Mouse (Mus musculus): ENCODE data around the gene Abcb8. TPM values are rescaled to one million over a fixed set of nuclear protein-coding genes. Genes with fewer than 3 reads are reported as not detected.

The Abcb8 gene
- polyA plus RNA-seq, 1 experiment from 2014 or later = 53.7 TPM

DNA sequence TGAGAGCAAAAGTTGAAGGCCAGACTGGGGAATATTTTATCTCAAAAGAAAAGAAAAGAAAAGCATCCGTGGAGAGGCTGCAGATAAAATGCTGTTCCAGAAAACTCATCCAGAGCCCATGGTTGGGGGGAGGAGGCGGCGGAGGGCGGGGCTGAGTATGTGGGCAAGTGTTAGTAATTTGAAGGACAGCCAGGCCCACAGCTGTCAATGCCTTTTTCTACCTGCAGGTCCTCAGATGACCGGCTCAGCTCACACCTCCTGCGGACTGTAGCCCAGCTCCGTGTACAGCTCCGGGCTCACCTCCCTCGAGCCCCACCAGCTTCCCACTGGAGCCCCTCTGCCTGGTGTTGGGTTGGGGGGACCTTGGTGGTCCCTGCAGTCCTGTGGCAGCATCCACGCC lies 6.2 kb downstream of the Abcb8 start:
- H3K36me3 ChIP-seq (ENCODE audit: control insufficient read depth, insufficient read depth, low read length) = peaks cover 4% of the 10 kb centered on the region
- H3K4me1 ChIP-seq (ENCODE audit: control insufficient read depth, insufficient read depth, low read depth, low read length) = no peaks in the 10 kb centered on the region; the same call in 1 of the 2 replicates
- H3K9ac ChIP-seq (ENCODE audit: low read depth, low read length) = no peak overlapping the region
- no peak for ATAC-seq
- no peak overlapping the region for H3K27ac ChIP-seq (ENCODE audit: low read depth, low read length)
- 93% methylated on average over 10 of the region's 10 CpGs for WGBS
- no peak overlapping the region for H3K4me2 ChIP-seq (ENCODE audit: low read length)
- H3K27me3 ChIP-seq (replicated peaks; ENCODE audit: control insufficient read depth, insufficient read depth, low read length) = no peaks in the 10 kb centered on the region
- H3K9me3 ChIP-seq (ENCODE audit: control insufficient read depth, low read length) = no peaks in the 10 kb centered on the region
- no peak overlapping the region for H3K4me3 ChIP-seq (ENCODE audit: low read length)

- Histone ChIP-seq H3K4me2 (ENCODE audit: low read length) (no peak overlapping the region), H3K4me1 (ENCODE audit: control insufficient read depth, insufficient read depth, low read depth, low read length) (no peaks in the 10 kb centered on the region; the same call in 1 of the 2 replicates), H3K4me3 (ENCODE audit: low read length) (no peak overlapping the region), H3K36me3 (ENCODE audit: control insufficient read depth, insufficient read depth, low read length) (peaks cover 4% of the 10 kb centered on the region), H3K27me3 (replicated peaks; ENCODE audit: control insufficient read depth, insufficient read depth, low read length) (no peaks in the 10 kb centered on the region), H3K9me3 (ENCODE audit: control insufficient read depth, low read length) (no peaks in the 10 kb centered on the region), H3K27ac (ENCODE audit: low read depth, low read length) (no peak overlapping the region), H3K9ac (ENCODE audit: low read depth, low read length) (no peak overlapping the region)
- WGBS = 82% methylated on average over 11 of the region's 11 CpGs
- ATAC-seq = no peak
These were observed 6.9 kb downstream of the Abcb8 start for GRCm38 (mm10) chr5:24400362-24400761.

DNA sequence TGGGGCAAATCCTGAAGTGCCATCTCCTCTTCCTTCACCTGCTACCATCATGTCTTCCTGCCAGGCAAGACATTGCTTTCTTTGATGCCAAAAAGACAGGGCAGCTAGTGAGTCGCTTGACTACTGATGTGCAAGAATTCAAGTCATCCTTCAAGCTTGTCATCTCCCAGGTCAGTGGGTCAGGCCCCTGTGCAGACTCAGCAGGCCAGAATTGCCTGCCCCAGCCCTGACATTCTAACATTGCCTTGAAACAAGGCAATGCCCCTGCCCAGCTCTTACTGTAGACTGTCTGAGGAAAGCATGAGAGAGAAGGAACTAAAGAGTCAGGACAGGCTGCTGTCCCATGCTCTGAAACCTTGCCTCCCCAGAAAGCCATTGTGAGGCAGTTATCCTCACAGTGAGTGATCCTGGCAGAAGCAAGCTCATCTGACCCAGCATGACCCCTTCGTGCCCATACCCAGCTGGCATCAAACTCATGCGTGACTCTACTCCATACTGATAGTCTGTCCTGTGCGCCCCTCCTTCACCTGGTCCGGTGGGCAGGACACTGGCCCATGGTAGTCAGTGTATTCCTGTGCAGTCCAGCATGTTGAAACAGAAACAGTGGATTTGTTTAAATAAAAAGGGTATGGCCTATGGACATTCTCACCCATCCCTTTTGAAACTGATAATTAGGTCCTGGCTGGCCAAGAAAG lies 7.6 kb downstream of the Abcb8 start:
- H3K36me3 ChIP-seq (ENCODE audit: control insufficient read depth, insufficient read depth, low read length) = peaks cover 4% of the 10 kb centered on the region
- no peak overlapping the region for H3K9ac ChIP-seq (ENCODE audit: low read depth, low read length)
- no peak overlapping the region for H3K4me3 ChIP-seq (ENCODE audit: low read length)
- no peak for ATAC-seq
- H3K4me1 ChIP-seq (ENCODE audit: control insufficient read depth, insufficient read depth, low read depth, low read length) = no peaks in the 10 kb centered on the region; the same call in 1 of the 2 replicates
- no peak overlapping the region for H3K4me2 ChIP-seq (ENCODE audit: low read length)
- no peak overlapping the region for H3K27ac ChIP-seq (ENCODE audit: low read depth, low read length)
- 88% methylated on average over 5 of the region's 5 CpGs for WGBS
- no peaks in the 10 kb centered on the region for H3K27me3 ChIP-seq (replicated peaks; ENCODE audit: control insufficient read depth, insufficient read depth, low read length)
- no peaks in the 10 kb centered on the region for H3K9me3 ChIP-seq (ENCODE audit: control insufficient read depth, low read length)

DNA sequence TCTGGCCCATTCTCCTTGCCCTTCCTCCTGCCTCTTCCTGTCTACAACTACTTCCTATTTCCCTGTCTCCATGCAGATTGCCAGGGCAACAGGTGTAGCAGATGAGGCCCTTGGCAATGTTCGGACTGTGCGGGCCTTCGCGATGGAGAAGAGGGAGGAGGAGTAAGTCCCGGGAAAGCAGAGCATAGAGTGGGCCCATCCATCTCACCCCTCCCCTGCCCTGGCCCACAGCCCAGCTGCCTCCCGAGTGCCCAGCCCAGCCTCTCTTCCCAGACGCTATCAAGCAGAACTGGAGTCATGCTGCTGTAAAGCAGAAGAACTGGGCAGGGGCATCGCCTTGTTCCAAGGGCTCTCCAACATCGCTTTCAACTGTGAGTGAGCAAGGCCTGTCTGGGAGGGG lies 8.5 kb downstream of the Abcb8 start:
- no peaks in the 10 kb centered on the region for H3K9me3 ChIP-seq (ENCODE audit: control insufficient read depth, low read length)
- H3K27ac ChIP-seq (ENCODE audit: low read depth, low read length) = no peak overlapping the region
- no peaks in the 10 kb centered on the region; the same call in 1 of the 2 replicates for H3K4me1 ChIP-seq (ENCODE audit: control insufficient read depth, insufficient read depth, low read depth, low read length)
- no peak overlapping the region for H3K9ac ChIP-seq (ENCODE audit: low read depth, low read length)
- peaks cover 4% of the 10 kb centered on the region for H3K36me3 ChIP-seq (ENCODE audit: control insufficient read depth, insufficient read depth, low read length)
- peak; percentile 70 for ATAC-seq
- WGBS = 51% methylated on average over 9 of the region's 9 CpGs
- H3K4me3 ChIP-seq (ENCODE audit: low read length) = no peak overlapping the region
- H3K4me2 ChIP-seq (ENCODE audit: low read length) = no peak overlapping the region
- H3K27me3 ChIP-seq (replicated peaks; ENCODE audit: control insufficient read depth, insufficient read depth, low read length) = no peaks in the 10 kb centered on the region

GRCm38 (mm10) chr5:24404594-24405360 lies 11.3 kb downstream of the Abcb8 start:
- Histone ChIP-seq H3K4me2 (ENCODE audit: low read length) (no peak overlapping the region), H3K4me3 (ENCODE audit: low read length) (no peak overlapping the region), H3K27me3 (replicated peaks; ENCODE audit: control insufficient read depth, insufficient read depth, low read length) (no peaks in the 10 kb centered on the region), H3K27ac (ENCODE audit: low read depth, low read length) (no peak overlapping the region), H3K9ac (ENCODE audit: low read depth, low read length) (no peak overlapping the region), H3K9me3 (ENCODE audit: control insufficient read depth, low read length) (no peaks in the 10 kb centered on the region), H3K4me1 (ENCODE audit: control insufficient read depth, insufficient read depth, low read depth, low read length) (no peaks in the 10 kb centered on the region; the same call in 1 of the 2 replicates), H3K36me3 (ENCODE audit: control insufficient read depth, insufficient read depth, low read length) (peaks cover 4% of the 10 kb centered on the region)
- no peak for ATAC-seq
- WGBS = 86% methylated on average over 6 of the region's 6 CpGs

DNA sequence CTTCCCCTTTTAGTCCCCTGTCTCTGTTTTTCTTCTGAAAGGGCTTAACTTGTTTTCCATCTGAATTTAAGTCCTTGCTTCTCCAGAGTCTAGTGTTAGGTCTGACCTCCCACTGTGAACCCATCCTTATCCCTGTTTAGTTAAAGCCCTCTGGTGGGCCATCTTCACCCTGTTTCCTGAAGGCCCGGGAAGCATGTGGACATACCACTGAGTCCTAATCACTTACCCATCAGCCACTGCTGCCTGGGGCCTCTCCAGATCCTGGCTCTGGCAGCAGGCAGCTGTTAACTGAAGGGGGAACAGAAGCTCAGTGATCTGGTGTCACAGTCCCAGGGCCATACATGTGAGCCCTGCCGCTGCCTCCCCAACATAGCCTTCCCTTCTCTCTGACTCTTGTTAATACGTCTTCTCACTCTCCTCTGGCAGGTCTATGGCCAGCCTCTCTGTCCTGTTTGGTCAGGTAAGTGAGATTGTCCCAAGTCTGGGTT lies 12.0 kb downstream of the Abcb8 start:
- Histone ChIP-seq H3K4me3 (ENCODE audit: low read length) (no peak overlapping the region), H3K27me3 (replicated peaks; ENCODE audit: control insufficient read depth, insufficient read depth, low read length) (no peaks in the 10 kb centered on the region), H3K9me3 (ENCODE audit: control insufficient read depth, low read length) (no peaks in the 10 kb centered on the region), H3K4me1 (ENCODE audit: control insufficient read depth, insufficient read depth, low read depth, low read length) (no peaks in the 10 kb centered on the region; the same call in 1 of the 2 replicates), H3K36me3 (ENCODE audit: control insufficient read depth, insufficient read depth, low read length) (peaks cover 4% of the 10 kb centered on the region), H3K27ac (ENCODE audit: low read depth, low read length) (no peak overlapping the region), H3K9ac (ENCODE audit: low read depth, low read length) (no peak overlapping the region), H3K4me2 (ENCODE audit: low read length) (no peak overlapping the region)
- 67% methylated on average over 3 of the region's 3 CpGs for WGBS
- ATAC-seq = no peak

GRCm38 (mm10) chr5:24408651-24409050 lies 15.2 kb downstream of the Abcb8 start:
- ATAC-seq = no peak
- Histone ChIP-seq H3K36me3 (ENCODE audit: control insufficient read depth, insufficient read depth, low read length) (no peaks in the 10 kb centered on the region; the same call in 1 of the 2 replicates), H3K9ac (ENCODE audit: low read depth, low read length) (no peak overlapping the region), H3K4me3 (ENCODE audit: low read length) (no peak overlapping the region), H3K27ac (ENCODE audit: low read depth, low read length) (no peak overlapping the region), H3K4me2 (ENCODE audit: low read length) (no peak overlapping the region), H3K9me3 (ENCODE audit: control insufficient read depth, low read length) (no peaks in the 10 kb centered on the region), H3K4me1 (ENCODE audit: control insufficient read depth, insufficient read depth, low read depth, low read length) (no peaks in the 10 kb centered on the region), H3K27me3 (replicated peaks; ENCODE audit: control insufficient read depth, insufficient read depth, low read length) (no peaks in the 10 kb centered on the region)
- 85% methylated on average over 13 of the region's 13 CpGs for WGBS

DNA sequence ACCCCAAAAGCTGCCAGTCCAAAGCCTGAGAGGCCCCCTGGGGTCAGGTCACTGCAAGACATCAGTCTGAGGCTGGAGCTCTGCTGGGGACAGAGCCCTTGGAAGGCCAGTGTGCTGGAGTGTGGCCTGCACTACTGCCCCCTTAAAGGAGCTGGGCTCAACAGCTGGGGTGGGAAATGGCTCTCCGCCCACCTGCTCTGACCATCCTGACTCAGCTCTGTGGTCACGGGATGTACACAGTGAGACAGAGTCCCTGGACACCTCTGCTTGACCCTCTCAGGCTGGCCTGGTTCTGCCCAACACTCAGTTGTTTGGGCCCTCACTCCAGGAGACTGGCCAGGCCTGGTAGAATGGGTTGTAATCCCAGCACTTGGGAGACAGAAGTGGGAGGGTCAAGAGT lies 16.0 kb downstream of the Abcb8 start:
- Histone ChIP-seq H3K4me3 (ENCODE audit: low read length) (no peak overlapping the region), H3K9me3 (ENCODE audit: control insufficient read depth, low read length) (no peaks in the 10 kb centered on the region), H3K27me3 (replicated peaks; ENCODE audit: control insufficient read depth, insufficient read depth, low read length) (no peaks in the 10 kb centered on the region), H3K27ac (ENCODE audit: low read depth, low read length) (no peak overlapping the region), H3K4me2 (ENCODE audit: low read length) (no peak overlapping the region), H3K4me1 (ENCODE audit: control insufficient read depth, insufficient read depth, low read depth, low read length) (no peaks in the 10 kb centered on the region), H3K9ac (ENCODE audit: low read depth, low read length) (no peak overlapping the region), H3K36me3 (ENCODE audit: control insufficient read depth, insufficient read depth, low read length) (no peaks in the 10 kb centered on the region; the same call in 1 of the 2 replicates)
- 74% methylated on average over 2 of the region's 2 CpGs for WGBS
- no peak for ATAC-seq

GRCm38 (mm10) chr5:24412063-24412462 lies 18.6 kb downstream of the Abcb8 start:
- no peak for ATAC-seq
- WGBS = 90% methylated on average over 2 of the region's 2 CpGs
- no peaks in the 10 kb centered on the region for H3K36me3 ChIP-seq (ENCODE audit: control insufficient read depth, insufficient read depth, low read length)

More at GRCm38 (mm10) chr5:24412063-24412462, 18.6 kb downstream of the Abcb8 start:
- H3K27ac ChIP-seq (ENCODE audit: low read depth, low read length) = no peak overlapping the region
- no peaks in the 10 kb centered on the region for H3K27me3 ChIP-seq (replicated peaks; ENCODE audit: control insufficient read depth, insufficient read depth, low read length)
- no peak overlapping the region for H3K4me2 ChIP-seq (ENCODE audit: low read length)
- peaks cover 7% of the 10 kb centered on the region for H3K4me1 ChIP-seq (ENCODE audit: control insufficient read depth, insufficient read depth, low read depth, low read length)
- H3K9ac ChIP-seq (ENCODE audit: low read depth, low read length) = no peak overlapping the region
- H3K4me3 ChIP-seq (ENCODE audit: low read length) = no peak overlapping the region
- H3K9me3 ChIP-seq (ENCODE audit: control insufficient read depth, low read length) = no peaks in the 10 kb centered on the region
